Mouse (Mus musculus): ENCODE measurements at regions not wholly inside any gene's neighbourhood (a gene's known extent, or its start where the extent isn't known, plus 50 kb on each side); places are given as distances from the start of the nearest gene placed in this dataset.
A peak's percentile ranks its signal among the peaks of the same experiment; 100 is the strongest.

GRCm38 (mm10) chr11:13337319-13337878 is 872.6 kb upstream of the Cobl start:
- Histone ChIP-seq H3K27ac (peak overlapping the region; percentile 47; the same call in 1 of the 2 replicates), H3K4me3 (no peak overlapping the region)
- intact Hi-C loops (cut with DNase I): no loop called here
- TF ChIP-seq CTCF (IDR thresholded peaks at IDR 0.05): no peak
- no peak for DNase-seq (ENCODE audit: extremely low spot score in 1 of 2, low spot score in 2 of 2)

- Histone ChIP-seq H3K27ac (no peak overlapping the region), H3K4me3 (no peak overlapping the region)
- no peak for DNase-seq (ENCODE audit: extremely low spot score in 1 of 2, low spot score in 2 of 2)
- intact Hi-C loops (cut with DNase I): no loop called here
- TF ChIP-seq CTCF (IDR thresholded peaks at IDR 0.05): no peak
Measured at GRCm38 (mm10) chr11:13296489-13296888, 831.7 kb upstream of the Cobl start.
